Mouse (Mus musculus) CH12.LX (cell line): ENCODE results near the gene Dlx3. TPM values are rescaled to one million over a fixed set of nuclear protein-coding genes. Genes with fewer than 3 reads are reported as not detected.
A peak's percentile ranks its signal among the peaks of the same experiment; 100 is the strongest.

ENCODE experiments used
- DNase-seq: peaks from one replicate; pipeline ENCODE4 v3.0.0-alpha.2; 2013; ENCODE audit errors: extremely low read depth
- H3K27ac ChIP-seq: 2 replicates; pipeline ENCODE4 v1.5.1; 2012; ENCODE audit warnings: low read depth, mild to moderate bottlenecking, control low read depth, moderate library complexity; ENCODE audit not compliant: insufficient read depth
- H3K27me3 ChIP-seq: replicated peaks from 2 replicates; pipeline ENCODE3; 2012; ENCODE audit warnings: inconsistent platforms
- H3K36me3 ChIP-seq, 2 experiments: replicated peaks in 1 of 2; 2 replicates each; pipeline versions ENCODE3 to v1.6.1; 2012; ENCODE audit warnings: inconsistent platforms in 1 of 2, low read length in 1 of 2, mild to moderate bottlenecking in 1 of 2, mixed read lengths in 1 of 2, moderate library complexity in 1 of 2; ENCODE audit not compliant: control insufficient read depth in 1 of 2, insufficient read depth in 1 of 2
- H3K4me1 ChIP-seq, 2 experiments: 2 replicates each; pipeline ENCODE4 v1.6.1; 2012; ENCODE audit warnings: inconsistent platforms in 1 of 2, moderate library complexity in 1 of 2; ENCODE audit not compliant: insufficient read depth in 2 of 2, control insufficient read depth in 1 of 2
- H3K4me2 ChIP-seq: 2 replicates; pipeline ENCODE4 v1.6.1; 2012; ENCODE audit warnings: low read depth, mild to moderate bottlenecking, control low read depth; ENCODE audit not compliant: poor library complexity, insufficient read depth, severe bottlenecking
- H3K4me3 ChIP-seq, 3 experiments: fragments of 150-350 bp in 1 of 3; sonication (generic) in 1 of 3; replicated peaks in 1 of 3; 2 replicates each; pipeline versions ENCODE3 to v1.5.1; 2011 to 2012; ENCODE audit warnings: low read depth in 2 of 3, low read length in 2 of 3, mild to moderate bottlenecking in 2 of 3, moderate library complexity in 2 of 3, control low read depth in 1 of 3, improper control_type of control experiment in 1 of 3, inconsistent platforms in 1 of 3, mixed read lengths in 1 of 3; ENCODE audit not compliant: poor library complexity in 1 of 3
- H3K79me2 ChIP-seq: replicated peaks from 2 replicates; pipeline ENCODE4 v1.6.1; 2012; ENCODE audit warnings: mild to moderate bottlenecking, moderate library complexity; ENCODE audit not compliant: control insufficient read depth, poor library complexity, insufficient read depth, severe bottlenecking; ENCODE audit errors: extremely low read depth
- H3K9ac ChIP-seq: 2 replicates; pipeline ENCODE4 v1.6.1; 2012; ENCODE audit warnings: low read depth, mild to moderate bottlenecking, control low read depth, moderate library complexity; ENCODE audit not compliant: insufficient read depth
- H3K9me3 ChIP-seq: replicated peaks from 2 replicates; pipeline ENCODE3; 2012; ENCODE audit warnings: low read length, inconsistent platforms, mixed read lengths
- BHLHE40 ChIP-seq: IDR thresholded peaks from 2 replicates; pipeline ENCODE4 v1.6.1; 2011; ENCODE audit warnings: mild to moderate bottlenecking, low read depth, low read length, improper control_type of control experiment
- CHD2 ChIP-seq: IDR thresholded peaks from 2 replicates; pipeline ENCODE4 v1.6.1; 2011; ENCODE audit warnings: low read length, improper control_type of control experiment
- CTCF ChIP-seq, 2 experiments: IDR thresholded peaks in 1 of 2; conservative IDR thresholded peaks in 1 of 2; 2 replicates each; pipeline ENCODE4 v1.5.1; 2011 to 2012; ENCODE audit warnings: low read depth in 2 of 2, low read length in 2 of 2, improper control_type of control experiment in 1 of 2, inconsistent platforms in 1 of 2, mild to moderate bottlenecking in 1 of 2, moderate library complexity in 1 of 2
- E2F4 ChIP-seq: IDR thresholded peaks from 2 replicates; pipeline ENCODE4 v1.6.1; 2011; ENCODE audit warnings: low read depth, low read length, improper control_type of control experiment; ENCODE audit not compliant: insufficient replicate concordance
- ELF1 ChIP-seq: IDR thresholded peaks from 2 replicates; pipeline ENCODE4 v1.6.1; 2014; ENCODE audit warnings: low read depth, mild to moderate bottlenecking, inconsistent platforms, low read length, improper control_type of control experiment
- EP300 ChIP-seq: IDR thresholded peaks from 2 replicates; pipeline ENCODE4 v1.6.1; 2011; ENCODE audit warnings: low read length, improper control_type of control experiment
- ETS1 ChIP-seq: conservative IDR thresholded peaks from 2 replicates; pipeline ENCODE4 v1.6.1; 2012; ENCODE audit warnings: low read depth, mild to moderate bottlenecking, inconsistent platforms, low read length, improper control_type of control experiment, moderate library complexity
- GABPA ChIP-seq: IDR thresholded peaks from 2 replicates; pipeline ENCODE4 v1.6.1; 2012; ENCODE audit warnings: low read depth, low read length, improper control_type of control experiment, inconsistent platforms; ENCODE audit not compliant: insufficient replicate concordance
- HCFC1 ChIP-seq: IDR thresholded peaks from 2 replicates; pipeline ENCODE4 v1.6.1; 2012; ENCODE audit warnings: low read depth, mild to moderate bottlenecking, inconsistent platforms, low read length, improper control_type of control experiment
- IRF4 ChIP-seq: IDR thresholded peaks from 2 replicates; pipeline ENCODE4 v1.6.1; 2014; ENCODE audit warnings: low read depth, mild to moderate bottlenecking, inconsistent platforms, low read length, improper control_type of control experiment
- JUN ChIP-seq: IDR thresholded peaks from 2 replicates; pipeline ENCODE4 v1.6.1; 2011; ENCODE audit warnings: low read depth, mild to moderate bottlenecking, low read length, improper control_type of control experiment, moderate library complexity; ENCODE audit not compliant: insufficient read depth
- KAT2A ChIP-seq: IDR thresholded peaks from 2 replicates; pipeline ENCODE4 v1.6.1; 2012; ENCODE audit warnings: low read length, improper control_type of control experiment, inconsistent platforms; ENCODE audit not compliant: insufficient replicate concordance
- MAX ChIP-seq: IDR thresholded peaks from 2 replicates; pipeline ENCODE4 v1.6.1; 2011; ENCODE audit warnings: low read length, improper control_type of control experiment
- MAZ ChIP-seq: IDR thresholded peaks from 2 replicates; pipeline ENCODE4 v1.6.1; 2012; ENCODE audit warnings: low read depth, mild to moderate bottlenecking, inconsistent platforms, low read length, improper control_type of control experiment, moderate library complexity
- MEF2A ChIP-seq: IDR thresholded peaks from 2 replicates; pipeline ENCODE4 v1.6.1; 2014; ENCODE audit warnings: low read depth, mild to moderate bottlenecking, inconsistent platforms, low read length, improper control_type of control experiment, borderline replicate concordance
- MYC ChIP-seq: IDR thresholded peaks from 2 replicates; pipeline ENCODE4 v1.6.1; 2011; ENCODE audit warnings: low read depth, mild to moderate bottlenecking, improper control_type of control experiment, low read length
- NELFE ChIP-seq: IDR thresholded peaks from 2 replicates; pipeline ENCODE4 v1.6.1; 2011; ENCODE audit warnings: low read depth, low read length, improper control_type of control experiment
- NRF1 ChIP-seq: IDR thresholded peaks from 2 replicates; pipeline ENCODE4 v1.6.1; 2014; ENCODE audit warnings: low read depth, mild to moderate bottlenecking, inconsistent platforms, low read length, improper control_type of control experiment, moderate library complexity
- POLR2A ChIP-seq: IDR thresholded peaks from 2 replicates; pipeline ENCODE4 v1.6.1; 2011; ENCODE audit warnings: low read depth, mild to moderate bottlenecking, improper control_type of control experiment, low read length
- RAD21 ChIP-seq: IDR thresholded peaks from 2 replicates; pipeline ENCODE4 v1.6.1; 2011; ENCODE audit warnings: low read depth, mild to moderate bottlenecking, low read length, improper control_type of control experiment, moderate library complexity
- RCOR1 ChIP-seq: conservative IDR thresholded peaks from 2 replicates; pipeline ENCODE4 v1.6.1; 2012; ENCODE audit warnings: low read depth, mild to moderate bottlenecking, inconsistent platforms, low read length, improper control_type of control experiment
- SIN3A ChIP-seq: IDR thresholded peaks from 2 replicates; pipeline ENCODE4 v1.6.1; 2012; ENCODE audit warnings: low read length, improper control_type of control experiment, inconsistent platforms
- SMC3 ChIP-seq: IDR thresholded peaks from 2 replicates; pipeline ENCODE4 v1.6.1; 2011; ENCODE audit warnings: low read depth, low read length, improper control_type of control experiment
- TCF12 ChIP-seq: IDR thresholded peaks from 2 replicates; pipeline ENCODE4 v1.6.1; 2014; ENCODE audit warnings: low read depth, mild to moderate bottlenecking, inconsistent platforms, low read length, improper control_type of control experiment
- UBTF ChIP-seq: IDR thresholded peaks from 2 replicates; pipeline ENCODE4 v1.6.1; 2012; ENCODE audit warnings: low read depth, mild to moderate bottlenecking, inconsistent platforms, low read length, improper control_type of control experiment, moderate library complexity
- USF1 ChIP-seq: IDR thresholded peaks from 2 replicates; pipeline ENCODE4 v1.6.1; 2014; ENCODE audit warnings: low read depth, mild to moderate bottlenecking, inconsistent platforms, low read length, improper control_type of control experiment
- ZC3H11A ChIP-seq: IDR thresholded peaks from 2 replicates; pipeline ENCODE4 v1.6.1; 2012; ENCODE audit warnings: low read depth, mild to moderate bottlenecking, inconsistent platforms, low read length, improper control_type of control experiment
- ZKSCAN1 ChIP-seq: IDR thresholded peaks from 2 replicates; pipeline ENCODE4 v1.6.1; 2012; ENCODE audit warnings: low read depth, inconsistent platforms, low read length, improper control_type of control experiment, borderline replicate concordance
- ZMIZ1 ChIP-seq: IDR thresholded peaks from 2 replicates; pipeline ENCODE4 v1.6.1; 2012; ENCODE audit warnings: low read depth, mild to moderate bottlenecking, inconsistent platforms, low read length, improper control_type of control experiment
- ZNF384 ChIP-seq: IDR thresholded peaks from 2 replicates; pipeline ENCODE4 v1.6.1; 2012; ENCODE audit warnings: low read depth, low read length, improper control_type of control experiment, inconsistent platforms
- dilution Hi-C: fragments of 300-500 bp; cut with MboI; formaldehyde crosslinking; loops from 2 replicates; pipeline ENCODE4 v1.14.3; 2020; ENCODE audit warnings: low sequenced_read_pairs; ENCODE audit not compliant: extremely low pct_unique_long_range_greater_than_20kb, extremely low pct_ligation_motif_present
- in situ Hi-C: fragments of 300-500 bp; cut with MboI; formaldehyde crosslinking; loops from 3 replicates; pipeline ENCODE4 v1.14.3; 2019; ENCODE audit warnings: low sequenced_read_pairs, low pct_ligation_motif_present, low pct_unique_long_range_greater_than_20kb, mixed read lengths
- polyA plus RNA-seq: library from polyadenylated mRNA; unstranded; fragments of >175 nt; gene quantifications from 2 replicates; pipeline ENCODE4 v1.2.1, GENCODE M21; 2012; ENCODE audit warnings: low read depth; ENCODE audit not compliant: insufficient read length
- total RNA-seq, 2 experiments: library from RNA; depleted of rRNA; stranded (reverse); fragments of 300-350 nt in 1 of 2; fragments of >200 nt in 1 of 2; gene quantifications; 2 replicates each; pipeline ENCODE4 v1.2.3; 2012 to 2014

Dlx3 gene
- total and polyA plus RNA-seq, 3 experiments, result 0.08 to 0.55 (median 0.17) TPM

- H3K4me2 ChIP-seq, result no peak overlapping the region
- DNase-seq, result peak; percentile 26
- in situ Hi-C loops, result no loop called here
- TF ChIP-seq IRF4 (peak; percentile 46; the same call in 1 of the 2 replicates), CHD2 (0 out of 2 replicates have a peak, but pooled peaks have one; percentile 5), JUN (0 out of 2 replicates have a peak, but pooled peaks have one; percentile 9), UBTF (0 out of 2 replicates have a peak, but pooled peaks have one; percentile 23), ZKSCAN1 (no peak), EP300 (peak; percentile 14; the same call in 1 of the 2 replicates), MYC (no peak), MAZ (no peak), SMC3 (peak; percentile 23; the same call in 1 of the 2 replicates), GABPA (no peak), NRF1 (no peak), RAD21 (peak; percentile 12), NELFE (no peak), CTCF (conservative IDR thresholded peaks at IDR 0.05 in 1 of 2, IDR thresholded peaks at IDR 0.05 in 1 of 2; ENCODE audit: low read depth in 2 of 2, low read length in 2 of 2) (peak in 1 of 2 experiments; percentile 66; a peak in 2 of 4 replicates), ELF1 (0 out of 2 replicates have a peak, but pooled peaks have one; percentile 10), ETS1 (peak; percentile 57), E2F4 (no peak), BHLHE40 (peak; percentile 78), SIN3A (peak; percentile 25; the same call in 1 of the 2 replicates)
- TF ChIP-seq, all 38 proteins: peak for 12
- no peak overlapping the region for H3K4me3 ChIP-seq
- H3K4me1 ChIP-seq, result peaks cover 20 to 25% of the 10 kb centered on the region in 2 experiments
- peaks cover 4% of the 10 kb centered on the region for H3K9me3 ChIP-seq
- no peak overlapping the region for H3K27ac ChIP-seq
- H3K9ac ChIP-seq, result no peak overlapping the region
- no peaks in the 10 kb centered on the region for H3K36me3 ChIP-seq
- no peaks in the 10 kb centered on the region for H3K79me2 ChIP-seq
- peaks cover 61% of the 10 kb centered on the region for H3K27me3 ChIP-seq
- dilution Hi-C loops, result no loop called here
Observed at GRCm38 (mm10) chr11:95157356-95157755, 37.4 kb downstream of the Dlx3 start.

- in situ Hi-C loops, result no loop called here
- Histone ChIP-seq H3K9ac (no peak overlapping the region), H3K9me3 (peaks cover 4% of the 10 kb centered on the region), H3K27me3 (peaks cover 62% of the 10 kb centered on the region), H3K4me3 (peak overlapping the region in 1 of 3 experiments; percentile 23), H3K27ac (no peak overlapping the region), H3K4me1 (peaks cover 16 to 20% of the 10 kb centered on the region in 2 experiments), H3K79me2 (no peaks in the 10 kb centered on the region), H3K4me2 (no peak overlapping the region), H3K36me3 (no peaks in the 10 kb centered on the region)
- dilution Hi-C loops, result no loop called here
- DNase-seq, result peak; percentile 67
- peak; percentile 26; the same call in 1 of the 2 replicates for TF ChIP-seq POLR2A
- TF ChIP-seq SIN3A, result no peak; the same call in 1 of the 2 replicates
- TF ChIP-seq USF1, result no peak
- peak; percentile 73 for TF ChIP-seq ETS1
- TF ChIP-seq KAT2A, result no peak
- 0 out of 2 replicates have a peak, but pooled peaks have one; percentile 21 for TF ChIP-seq UBTF
- TF ChIP-seq TCF12, result peak; percentile 90
- TF ChIP-seq ZMIZ1, result no peak
- no peak for TF ChIP-seq MAZ
- no peak for TF ChIP-seq GABPA
- 0 out of 2 replicates have a peak, but pooled peaks have one; percentile 22 for TF ChIP-seq MAX
- no peak for TF ChIP-seq CTCF (conservative IDR thresholded peaks at IDR 0.05 in 1 of 2, IDR thresholded peaks at IDR 0.05 in 1 of 2; ENCODE audit: low read depth in 2 of 2, low read length in 2 of 2)
- TF ChIP-seq RCOR1, result no peak; the same call in 1 of the 2 replicates
- no peak for TF ChIP-seq HCFC1
- TF ChIP-seq CHD2, result no peak
- no peak for TF ChIP-seq ZC3H11A
- no peak for TF ChIP-seq ZNF384
- TF ChIP-seq RAD21, result no peak
- peak; percentile 64; the same call in 1 of the 2 replicates for TF ChIP-seq MEF2A
- peak; percentile 78 for TF ChIP-seq BHLHE40
Observed at GRCm38 (mm10) chr11:95157872-95158271, 38.0 kb downstream of the Dlx3 start.
